Mouse (Mus musculus) heart, postnatal 0 days (tissue): ENCODE data around the gene 2900011O08Rik.

Experiments
- CTCF ChIP-seq: IDR thresholded peaks from 2 replicates; pipeline ENCODE4 v1.5.1; 2016; ENCODE audit warnings: antibody characterized with exemption, control low read depth, low read depth
- EP300 ChIP-seq: IDR thresholded peaks from 2 replicates; pipeline ENCODE4 v1.6.1; 2016; ENCODE audit warnings: antibody characterized with exemption, low read depth

DNA sequence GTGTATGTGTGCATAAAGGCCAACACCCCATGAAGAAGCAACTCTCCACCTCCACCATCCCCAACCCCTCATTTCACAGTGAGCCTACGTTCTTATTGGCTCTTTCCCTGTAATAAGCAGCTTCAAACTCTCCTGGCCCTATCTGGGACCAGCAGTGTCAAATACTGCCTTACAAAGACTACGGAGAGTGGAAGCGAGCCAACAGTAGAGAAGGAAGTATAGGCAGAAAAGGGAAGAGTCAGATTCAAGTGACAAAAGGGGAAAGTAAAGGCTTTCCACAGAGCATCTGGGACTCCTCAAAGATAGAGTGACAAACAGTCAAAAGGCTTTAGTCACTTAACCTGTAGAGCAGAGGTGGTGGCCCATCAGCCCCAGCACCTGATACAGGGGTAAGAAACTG lies 126.3 kb downstream of the 2900011O08Rik start:
- TF ChIP-seq CTCF (no peak), EP300 (no peak)
